Comparison of ENCODE assay signal across 20 mouse cellular contexts in the genomic region with DNA sequence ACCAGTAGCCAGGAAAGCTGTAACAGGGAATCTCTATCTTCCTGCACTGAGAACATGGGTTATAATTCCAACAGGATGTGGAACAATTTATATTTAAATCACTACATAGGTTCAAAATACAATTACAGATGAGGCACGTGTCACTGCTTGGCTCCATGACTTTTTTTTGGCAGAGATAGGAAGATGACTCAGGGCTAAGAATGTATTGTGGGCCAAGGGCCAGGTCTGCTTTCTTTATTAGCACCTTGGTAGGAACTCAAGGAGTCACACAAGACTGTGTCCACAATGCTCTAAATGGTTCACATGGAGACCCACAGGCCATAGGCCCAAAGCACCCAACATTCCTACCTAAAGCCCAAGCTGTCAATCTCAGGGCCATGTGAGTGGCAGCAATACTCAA.
"Had no signal": no experiment of that assay in that cellular context is flagged by ENCODE, and none has a peak within 500 bp of the region (broad histone marks: within the 10 kb centered on the region; RNA-seq: fewer than 3 reads in every experiment).

No protein-coding gene starts in this region.

- H3K36me3 ChIP-seq: lung, embryonic 15.5 days; neural tube, embryonic 13.5 days; stomach, embryonic 15.5 days had no signal

- ATAC-seq: liver, postnatal 0 days had no signal

- H3K4me1 ChIP-seq: lung, embryonic 15.5 days; stomach, embryonic 15.5 days had no signal

- H3K9ac ChIP-seq: liver, embryonic 14.5 days; liver, postnatal 0 days; lung, embryonic 15.5 days; neural tube, embryonic 13.5 days; stomach, embryonic 15.5 days had no signal

- H3K27me3 ChIP-seq: lung, embryonic 15.5 days; neural tube, embryonic 13.5 days; stomach, embryonic 15.5 days had no signal

- DNase-seq: kidney, adult 2 months; kidney, postnatal 25 days; layer of hippocampus, postnatal 36 days; liver, postnatal 0 days; lung, postnatal 14 days; lung, postnatal 4 days; midbrain, embryonic 14.5 days; retina, postnatal 1 day; right cerebral cortex, postnatal 25 days; spleen, adult 18-20 months; thymus, postnatal 36 days had no signal

- H3K27ac ChIP-seq: kidney, postnatal 0 days; layer of hippocampus, adult 2 months; left cerebral cortex, adult 2 months; liver, embryonic 14.5 days; lung, embryonic 15.5 days; neural tube, embryonic 13.5 days; stomach, embryonic 15.5 days had no signal

- H3K4me3 ChIP-seq: layer of hippocampus, adult 2 months; left cerebral cortex, adult 2 months; lung, embryonic 15.5 days; neural tube, embryonic 13.5 days; stomach, embryonic 15.5 days had no signal

- H3K9me3 ChIP-seq: lung, embryonic 15.5 days; neural tube, embryonic 13.5 days; stomach, embryonic 15.5 days had no signal

- H3K4me2 ChIP-seq: liver, embryonic 11.5 days; lung, embryonic 15.5 days; midbrain, embryonic 11.5 days; neural tube, embryonic 13.5 days; stomach, embryonic 15.5 days had no signal
